Mouse (Mus musculus): ENCODE measurements around the gene Itih4.

Itih4 gene

GRCm38 (mm10) chr14:30943860-30944674, 57.8 kb downstream of the Itih4 start:
- DNase-seq = peak; percentile 46 to 79

DNA sequence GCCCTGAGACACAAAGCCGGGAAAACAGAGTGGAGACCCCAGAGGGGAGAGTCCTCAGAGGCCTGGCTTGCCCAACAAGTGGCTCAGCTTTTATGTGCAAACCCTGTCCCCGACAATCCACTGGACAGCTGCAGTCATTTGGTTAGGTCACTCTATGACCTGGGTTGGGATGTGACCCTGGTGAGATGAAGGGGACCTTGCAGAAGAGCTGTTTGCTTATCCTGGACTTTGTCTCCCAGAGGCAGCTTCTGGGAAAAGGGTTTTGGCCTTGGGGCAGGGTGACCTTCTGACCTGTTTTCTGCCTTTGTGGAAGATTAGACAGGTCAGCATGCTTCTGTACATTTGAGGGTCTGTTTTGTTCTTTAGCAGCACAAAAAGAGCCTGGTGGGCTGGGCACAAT, 58.5 kb downstream of the Itih4 start:
- DNase-seq = no peak

GRCm38 (mm10) chr14:30949986-30950385, 63.7 kb downstream of the Itih4 start:
- DNase-seq = no peak

GRCm38 (mm10) chr14:30951154-30951825, 65.0 kb downstream of the Itih4 start, which contains the start of gene Nek4:
Nek4 (plus strand) TSS chr14:30951377.
- peak; percentile 95 to 98 for DNase-seq
